Mouse (Mus musculus) ovary, postnatal 36 days (tissue): ENCODE data around the gene Nrxn1.

Experiments
- DNase-seq: peaks from one replicate; pipeline ENCODE4 v3.0.0; 2022; ENCODE audit warnings: low spot score, mixed read lengths

The Nrxn1 gene

DNA sequence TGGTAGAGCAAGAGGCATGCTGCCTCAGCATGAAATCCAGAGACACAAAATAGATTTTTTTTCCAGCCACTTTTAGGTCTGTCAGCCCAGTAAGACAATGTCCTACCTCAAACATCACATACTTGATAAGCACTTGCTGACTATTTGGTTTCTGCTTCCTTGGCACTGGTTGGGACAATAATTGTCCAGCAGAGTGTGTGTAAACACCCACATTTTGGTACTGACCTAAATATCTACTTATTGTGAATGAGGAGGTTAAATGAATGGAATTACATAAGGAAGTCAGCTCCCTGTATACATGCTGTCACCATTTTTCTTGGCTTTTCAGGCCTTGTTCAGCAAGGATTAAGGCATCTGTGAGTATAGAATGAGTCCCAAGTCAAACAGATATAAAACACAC, 649.8 kb downstream of the Nrxn1 start:
- DNase-seq, result no peak

DNA sequence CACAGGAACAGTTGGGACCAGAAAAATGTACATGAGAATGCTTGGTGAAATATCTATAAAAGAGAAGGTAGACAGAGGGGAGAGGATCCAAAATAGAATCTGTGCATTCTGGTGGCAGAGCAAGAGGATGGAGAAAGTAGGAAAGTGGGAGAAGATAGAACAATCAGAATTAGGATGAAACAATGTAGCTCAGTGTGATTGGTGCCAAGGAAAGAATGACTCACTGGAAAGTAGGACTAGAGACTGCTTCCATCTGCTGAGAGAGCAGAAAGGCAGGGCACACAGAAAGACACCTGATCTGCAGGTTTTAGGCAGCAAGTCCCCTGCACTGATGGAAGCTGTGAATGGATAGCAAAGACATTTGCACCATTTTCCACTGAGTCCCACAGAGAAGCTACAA, 657.0 kb downstream of the Nrxn1 start:
- DNase-seq, result no peak

DNA sequence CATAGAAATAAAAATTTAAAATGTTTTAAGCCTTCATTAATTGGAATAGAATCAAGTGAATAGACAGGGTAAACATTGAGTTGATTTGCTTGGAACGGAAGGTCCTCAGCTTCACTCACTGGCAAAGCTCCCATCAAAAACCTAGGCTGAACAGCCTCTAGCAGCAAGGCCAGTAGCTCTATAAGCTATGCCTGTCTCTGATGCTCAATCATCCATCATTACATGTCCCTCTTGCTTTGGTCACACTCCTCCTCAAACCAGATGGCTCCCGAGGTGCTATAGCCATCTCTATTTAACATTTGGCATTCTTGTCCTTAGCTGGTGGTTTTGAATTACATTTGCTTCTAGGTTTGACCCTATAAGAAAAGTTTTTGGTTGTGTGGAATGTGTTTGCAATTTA, 657.5 kb downstream of the Nrxn1 start:
- DNase-seq, result no peak

DNA sequence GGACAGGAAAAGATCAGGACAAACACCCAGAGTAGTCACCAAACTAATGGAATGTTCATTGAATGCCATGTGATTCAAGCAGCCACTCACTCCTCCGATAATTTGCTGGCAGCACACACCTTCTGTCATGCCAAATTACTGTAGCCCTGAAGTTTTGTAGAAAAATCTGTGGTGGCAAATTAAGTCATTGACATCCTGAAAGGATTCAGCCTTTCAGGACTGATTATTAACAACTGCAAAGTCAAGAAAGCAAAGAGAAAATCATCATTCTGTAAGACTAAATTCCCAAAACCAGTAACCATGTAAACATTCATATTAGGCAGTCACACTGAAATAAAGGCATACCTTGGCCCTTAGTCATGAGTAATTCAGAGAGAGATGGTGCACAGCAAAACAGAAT, 662.7 kb downstream of the Nrxn1 start:
- DNase-seq, result no peak

DNA sequence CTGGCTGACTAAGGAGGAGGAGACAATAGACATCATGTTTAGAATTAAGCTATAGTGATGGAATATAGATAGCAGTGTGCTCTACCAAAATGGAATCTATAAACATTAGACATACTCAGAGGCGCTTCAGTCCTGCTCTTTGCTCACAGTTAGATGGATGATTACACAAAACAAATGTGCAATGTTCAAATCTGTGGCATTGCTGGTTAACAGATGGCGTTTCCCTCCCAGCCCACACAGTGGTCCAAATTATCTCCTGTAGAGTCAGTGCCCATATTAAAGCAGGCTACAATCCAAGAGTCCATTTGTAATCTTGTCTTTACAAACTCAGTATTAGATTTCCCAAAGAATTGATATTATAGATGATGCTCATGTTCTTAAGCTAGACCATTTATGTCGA, 666.9 kb downstream of the Nrxn1 start:
- DNase-seq, result no peak

DNA sequence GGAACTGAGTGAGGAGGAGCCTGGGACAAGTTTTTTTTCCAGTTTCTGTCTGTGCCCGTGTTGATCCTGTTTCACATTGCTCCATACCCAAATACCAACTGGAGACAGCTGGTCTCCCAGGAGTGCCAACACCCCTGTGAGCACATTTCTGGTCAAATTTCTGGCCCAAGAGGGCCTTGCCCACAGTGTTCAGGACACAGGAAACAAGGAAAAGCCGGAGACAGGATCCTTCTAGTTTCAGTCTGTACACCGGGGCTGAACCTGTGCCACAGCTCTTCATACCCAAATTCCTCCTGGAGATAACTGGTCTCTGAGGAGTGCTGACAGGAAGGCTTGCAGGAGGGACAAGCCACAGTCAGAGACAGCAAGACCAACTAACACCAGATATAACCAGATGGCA, 670.3 kb downstream of the Nrxn1 start:
- no peak for DNase-seq

DNA sequence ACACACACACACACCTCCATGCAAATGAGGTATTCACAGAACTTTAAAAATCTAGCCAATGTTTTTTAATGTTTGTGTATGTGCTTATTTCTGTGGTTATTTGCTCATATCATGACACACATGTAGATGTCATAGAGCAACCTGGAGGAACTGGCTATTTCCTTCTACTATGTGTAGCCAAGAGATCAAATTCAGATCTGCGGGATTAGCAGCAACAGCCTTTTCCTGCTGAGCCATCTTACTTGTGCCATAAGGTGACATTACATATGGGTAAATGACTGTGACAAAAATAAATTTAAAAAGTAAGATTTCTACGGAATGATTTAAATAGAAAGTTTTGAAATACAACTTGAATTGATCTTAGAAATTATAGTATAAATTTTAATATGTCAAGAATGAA, 672.1 kb downstream of the Nrxn1 start:
- DNase-seq, result no peak

DNA sequence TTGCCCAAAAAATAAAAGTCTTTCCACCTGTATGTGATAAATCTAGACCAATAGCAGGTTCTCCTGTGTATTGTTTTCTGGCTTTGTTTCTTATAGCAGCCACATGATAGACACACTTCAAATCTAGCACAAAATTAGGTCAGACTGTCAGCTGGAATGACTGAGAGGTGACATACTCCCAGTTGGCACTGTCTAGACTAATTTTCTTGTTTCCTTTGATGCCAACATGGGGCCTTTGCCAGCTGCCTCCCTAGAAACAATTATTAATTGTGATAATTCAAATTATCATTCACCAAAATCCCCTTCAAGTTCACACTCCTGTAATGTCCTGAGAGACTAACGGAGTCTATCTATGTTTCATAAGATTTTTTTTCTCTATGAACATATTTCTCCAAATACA, 673.3 kb downstream of the Nrxn1 start:
- no peak for DNase-seq

DNA sequence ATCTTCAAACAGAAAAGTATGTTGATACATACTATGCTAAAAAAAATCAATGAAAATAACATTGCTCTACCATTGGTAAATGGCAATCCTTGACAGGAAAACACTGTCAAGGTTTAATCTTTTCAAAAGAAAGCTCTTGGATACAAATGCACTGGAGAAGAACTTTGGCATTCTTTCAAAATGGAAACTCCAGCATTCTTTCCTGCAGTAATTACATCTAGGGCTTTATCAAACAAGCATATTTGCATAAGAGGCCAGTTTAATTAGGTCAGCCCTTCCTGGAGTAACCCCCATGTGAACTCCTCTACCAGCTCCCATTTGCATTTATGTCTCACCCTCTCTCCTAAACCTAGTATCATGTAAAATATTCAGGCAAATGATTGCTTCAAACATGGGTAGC, 696.5 kb downstream of the Nrxn1 start:
- no peak for DNase-seq

DNA sequence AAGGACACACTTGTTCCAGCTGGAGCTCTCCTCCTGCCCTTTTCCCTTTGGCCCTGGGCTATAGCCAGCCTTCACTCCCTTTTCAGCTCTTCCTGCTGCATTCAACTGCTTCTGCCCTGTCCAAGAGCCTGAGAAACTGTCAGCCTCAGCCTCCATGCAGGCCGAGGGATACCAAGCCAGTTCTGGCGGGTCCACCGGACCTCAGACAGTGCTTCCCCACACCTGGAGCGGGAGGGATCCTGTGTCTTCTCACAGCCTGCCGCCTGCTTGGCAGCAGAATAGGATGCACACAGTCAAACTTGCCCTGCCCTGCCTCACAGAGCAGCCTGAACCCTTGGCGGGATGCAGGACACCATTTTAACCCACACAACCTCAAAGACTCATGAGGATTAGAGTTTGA, 698.3 kb downstream of the Nrxn1 start:
- peak; percentile 8 for DNase-seq

DNA sequence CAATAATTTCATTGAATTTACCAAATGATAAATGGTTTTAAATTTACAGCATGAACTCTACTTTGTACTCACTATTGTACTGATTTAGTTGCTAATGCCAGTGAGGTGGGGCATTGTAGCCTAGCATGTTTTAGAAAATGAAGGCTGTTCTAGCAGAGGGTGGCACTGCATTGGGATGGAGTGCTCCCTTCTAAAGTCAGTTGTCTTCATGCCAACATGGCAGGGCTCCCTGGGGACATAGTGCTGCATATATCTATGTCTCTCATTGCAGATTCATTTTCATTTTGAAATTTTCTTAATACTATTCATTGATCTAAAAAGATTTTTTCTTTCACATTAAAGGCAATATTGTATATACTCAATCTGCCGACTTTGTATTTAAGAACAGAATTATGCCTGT, 700.1 kb downstream of the Nrxn1 start:
- no peak for DNase-seq

DNA sequence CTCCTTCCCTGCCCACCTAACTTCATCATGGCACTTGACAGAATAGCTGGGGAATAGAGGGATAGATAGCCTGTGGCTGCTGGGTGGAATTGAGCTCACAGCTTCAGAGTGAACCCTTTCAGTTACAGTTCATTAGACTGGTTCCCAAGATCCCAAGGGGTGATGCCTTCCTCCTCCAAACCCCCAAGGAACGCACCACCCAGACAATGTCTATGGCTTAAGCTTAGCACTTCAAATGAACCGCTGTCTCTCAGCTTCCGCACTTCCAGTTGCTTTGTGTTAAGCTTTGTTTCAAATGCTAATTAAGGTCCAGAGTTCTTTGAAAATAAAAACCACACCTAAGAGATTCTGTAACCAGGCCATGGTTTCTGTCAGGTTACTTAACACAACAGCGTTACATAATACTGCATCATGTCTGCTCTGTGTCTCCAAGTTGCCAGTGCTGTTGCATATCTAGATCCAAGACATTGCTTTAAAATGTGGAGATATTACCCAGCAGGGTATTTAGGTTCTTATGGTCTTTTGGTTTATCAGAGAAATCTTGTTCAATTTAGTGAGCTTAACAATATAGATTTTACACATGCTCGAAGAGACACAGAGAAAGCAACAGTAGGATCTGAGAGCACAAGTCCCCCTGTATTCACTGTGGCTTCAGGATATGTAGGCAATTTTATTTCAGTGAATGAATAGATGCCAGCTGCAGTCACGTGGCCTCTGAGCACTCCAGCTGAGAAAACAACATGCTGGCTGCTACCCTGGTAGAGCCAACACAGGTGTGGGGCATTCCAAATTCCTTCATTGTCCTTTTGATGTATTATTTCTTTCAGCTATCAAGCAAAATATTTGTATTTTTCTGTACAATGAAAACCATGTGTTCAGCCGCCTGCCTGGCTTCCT, 702.3 kb downstream of the Nrxn1 start:
- no peak for DNase-seq

DNA sequence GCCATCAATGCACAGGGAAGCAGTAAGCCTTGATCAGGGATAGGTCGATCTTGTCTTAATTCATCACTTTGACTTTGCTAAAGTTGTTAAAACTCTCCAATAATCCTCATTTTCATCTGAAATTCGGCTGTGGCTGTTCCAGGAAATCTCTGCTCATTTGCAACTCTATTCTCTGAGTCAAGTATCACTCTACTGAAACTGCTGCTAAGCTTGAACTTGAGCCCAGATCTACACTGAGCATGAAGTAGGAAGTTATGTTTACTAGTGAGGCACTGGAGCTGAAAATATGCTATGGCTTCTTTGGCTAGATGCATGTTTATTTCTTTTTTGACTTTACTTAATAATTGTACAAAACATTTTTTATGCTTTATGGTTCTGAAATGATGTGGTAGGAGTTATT, 708.0 kb downstream of the Nrxn1 start:
- no peak for DNase-seq

DNA sequence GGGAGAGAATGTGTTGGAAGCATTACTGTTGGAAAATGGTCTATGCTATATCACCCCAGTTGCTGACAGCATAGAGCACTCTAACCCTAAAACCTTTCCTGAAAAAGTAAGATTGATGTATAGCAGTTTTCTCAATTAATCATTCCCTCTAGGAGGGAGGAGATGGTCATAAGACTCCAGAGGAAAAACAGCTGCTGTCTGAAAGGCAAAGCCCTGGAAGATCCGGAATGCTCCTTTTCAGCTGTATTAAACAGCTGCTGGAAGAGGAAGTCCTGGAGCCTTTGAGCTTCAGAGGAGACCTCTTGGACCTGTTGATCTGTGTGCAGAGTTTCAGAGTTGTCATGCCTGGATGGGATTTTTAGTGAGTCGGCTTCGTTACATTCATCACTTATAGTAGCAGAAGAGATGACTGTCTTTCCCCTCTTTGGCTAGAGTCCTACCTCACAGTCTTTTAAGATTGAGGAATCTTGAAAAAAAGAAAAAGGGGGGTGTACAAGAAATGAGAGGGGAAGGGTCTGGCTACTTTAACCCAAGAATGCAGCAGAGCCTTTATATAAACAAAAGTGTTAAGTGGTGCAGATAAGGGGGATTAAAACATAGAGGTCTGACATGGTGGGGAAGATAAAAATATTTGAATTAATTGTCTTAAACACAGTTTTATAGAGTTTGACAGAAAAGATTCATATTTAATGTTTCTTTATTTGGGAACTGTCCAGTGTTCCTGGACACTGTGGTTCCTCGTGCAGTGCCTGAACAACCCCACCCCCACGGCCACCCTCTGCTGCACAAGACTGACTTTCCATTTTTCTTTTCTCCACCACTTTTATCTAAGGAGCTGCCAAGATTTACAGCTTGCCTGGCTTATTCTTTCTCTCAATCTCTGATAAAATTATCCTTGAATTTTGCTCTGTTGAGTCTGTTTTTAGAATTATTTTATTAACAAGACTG, 710.1 kb downstream of the Nrxn1 start:
- peak; percentile 14 for DNase-seq

DNA sequence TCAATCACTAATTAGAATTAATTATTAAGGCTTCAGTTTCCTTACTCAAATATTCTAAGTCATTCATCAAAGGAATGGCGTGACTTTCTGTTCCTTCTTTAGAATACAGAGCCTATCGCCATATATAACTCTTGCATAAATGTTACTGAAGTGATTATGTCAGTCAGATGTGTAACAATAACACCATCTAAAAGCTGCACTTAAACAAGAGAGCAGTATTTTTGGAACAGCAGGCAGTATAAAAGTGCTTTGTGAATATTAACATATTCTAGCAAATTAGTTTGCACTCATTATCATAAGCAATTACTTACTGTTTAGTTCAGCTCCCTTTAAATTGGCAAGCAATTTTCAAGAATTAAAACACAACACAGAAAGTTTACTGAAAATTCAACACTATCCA, 716.3 kb downstream of the Nrxn1 start:
- DNase-seq, result no peak

DNA sequence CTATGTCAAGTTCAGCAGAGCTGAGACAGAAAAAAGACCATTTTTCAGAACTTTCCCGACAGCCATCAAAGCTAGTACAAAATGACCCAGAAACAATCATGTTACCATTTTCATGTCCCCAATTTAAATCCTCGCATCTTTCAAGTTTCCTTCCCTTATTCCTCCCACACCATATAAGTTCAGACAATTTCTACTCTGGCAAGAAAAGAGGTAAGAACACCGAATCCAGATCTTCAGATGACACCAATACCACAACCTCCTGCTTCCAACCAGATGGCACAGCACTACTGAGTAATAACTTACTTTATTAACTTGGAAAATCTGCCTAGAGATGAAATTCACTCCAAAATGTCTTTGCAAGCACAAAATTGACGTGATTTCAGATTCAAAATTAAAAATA, 730.7 kb downstream of the Nrxn1 start:
- no peak for DNase-seq

DNA sequence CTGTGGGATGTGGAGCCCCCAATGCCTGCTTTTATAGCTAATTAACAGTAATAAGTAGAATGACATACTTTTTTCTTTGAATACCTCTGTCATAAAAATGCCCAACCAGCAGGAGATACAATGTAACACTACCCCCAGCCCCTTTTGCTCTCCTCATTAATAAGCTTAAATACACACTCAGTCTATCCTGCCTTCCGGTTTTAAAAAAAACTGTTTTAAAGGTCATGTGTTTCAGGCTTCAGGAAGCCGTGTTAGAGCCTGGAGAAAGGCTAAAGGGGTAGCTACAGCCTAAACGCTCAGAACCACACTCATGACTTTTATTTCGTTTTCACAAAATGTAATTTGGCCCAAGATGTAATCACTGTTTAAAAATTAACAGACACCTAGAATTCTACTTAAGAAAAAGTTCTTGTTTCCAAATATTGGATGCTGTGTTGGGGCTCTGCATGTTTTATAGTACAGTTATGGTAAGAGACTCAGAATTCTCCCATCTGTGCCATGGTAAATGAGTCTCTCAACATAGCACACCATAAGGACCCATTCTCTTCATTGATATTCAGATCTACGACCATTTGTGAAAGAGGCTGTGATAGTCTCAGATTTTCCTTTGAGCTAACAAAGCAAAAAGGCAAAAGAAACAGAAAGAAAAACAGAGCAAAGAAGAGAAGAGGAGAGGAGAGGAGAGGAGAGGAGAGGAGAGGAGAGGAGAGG, 743.3 kb downstream of the Nrxn1 start:
- no peak for DNase-seq

DNA sequence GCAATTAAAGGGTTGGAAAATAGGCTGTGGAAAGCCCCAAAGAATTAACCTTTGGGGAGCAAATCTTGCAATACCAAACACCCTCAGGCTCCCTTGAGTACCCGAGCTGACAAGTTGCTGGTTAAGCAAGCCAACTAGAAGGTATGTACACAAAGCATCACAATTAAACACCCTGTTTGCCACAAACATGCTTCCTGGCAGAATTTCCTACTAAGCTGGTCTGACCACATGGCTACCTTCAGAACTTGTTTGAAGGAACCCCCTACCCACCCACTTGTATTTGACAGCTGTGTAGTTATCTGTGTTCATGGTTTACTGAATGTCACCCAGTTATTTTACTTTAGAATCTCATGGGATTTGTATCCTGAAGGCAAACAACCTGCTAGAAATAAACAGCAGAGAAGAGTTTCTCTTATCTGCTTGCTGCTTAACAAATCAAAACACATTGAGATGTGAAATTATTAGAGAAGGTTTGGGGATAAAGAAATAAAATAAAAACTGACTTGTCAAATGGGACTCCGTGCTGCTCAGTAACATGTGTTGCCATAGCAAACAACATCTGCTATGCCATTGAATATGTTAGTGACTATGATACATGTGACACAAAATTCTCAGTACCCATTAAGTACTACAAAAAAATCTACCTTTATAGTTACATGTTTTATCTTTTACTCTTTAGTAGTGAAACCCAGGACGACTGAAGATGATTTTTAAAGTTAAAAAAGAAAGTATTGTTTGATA, 746.0 kb downstream of the Nrxn1 start:
- no peak for DNase-seq

DNA sequence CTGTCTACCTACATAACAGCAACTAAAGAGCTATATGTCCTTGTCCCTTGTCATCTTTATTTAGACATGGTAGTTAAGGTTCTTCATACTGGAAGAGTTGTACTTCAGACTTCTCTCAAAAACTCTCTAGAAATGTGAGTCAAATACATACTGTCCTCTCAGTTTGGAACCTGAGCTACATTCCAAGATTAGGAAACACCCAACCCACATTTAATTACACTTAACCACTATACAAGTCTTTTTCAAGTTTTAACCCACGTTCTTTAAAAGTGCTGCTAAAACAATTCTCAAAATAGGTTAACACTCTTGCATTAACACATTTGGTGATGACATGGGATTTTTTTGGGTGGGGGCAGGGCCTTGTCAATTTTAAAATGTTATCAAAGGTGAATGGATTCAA, 759.4 kb downstream of the Nrxn1 start:
- no peak for DNase-seq

DNA sequence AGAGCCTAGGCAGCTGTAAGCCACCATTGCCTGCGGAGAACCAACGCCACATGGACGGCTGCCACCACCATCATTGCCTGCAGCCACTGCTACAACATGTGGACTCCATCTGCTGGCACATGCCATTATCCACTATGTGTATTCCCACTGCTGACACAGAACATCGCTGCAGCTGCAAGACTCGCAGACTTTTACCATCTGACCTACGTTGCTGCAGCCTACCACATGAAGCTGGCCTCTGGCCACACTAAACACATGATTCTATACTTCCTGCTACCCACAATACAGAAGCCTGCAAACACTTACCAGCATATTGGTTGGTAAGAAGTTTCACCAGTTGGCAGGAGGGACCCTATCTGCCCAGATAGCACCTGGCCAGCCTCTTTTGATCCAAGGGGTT, 769.2 kb downstream of the Nrxn1 start:
- no peak for DNase-seq

DNA sequence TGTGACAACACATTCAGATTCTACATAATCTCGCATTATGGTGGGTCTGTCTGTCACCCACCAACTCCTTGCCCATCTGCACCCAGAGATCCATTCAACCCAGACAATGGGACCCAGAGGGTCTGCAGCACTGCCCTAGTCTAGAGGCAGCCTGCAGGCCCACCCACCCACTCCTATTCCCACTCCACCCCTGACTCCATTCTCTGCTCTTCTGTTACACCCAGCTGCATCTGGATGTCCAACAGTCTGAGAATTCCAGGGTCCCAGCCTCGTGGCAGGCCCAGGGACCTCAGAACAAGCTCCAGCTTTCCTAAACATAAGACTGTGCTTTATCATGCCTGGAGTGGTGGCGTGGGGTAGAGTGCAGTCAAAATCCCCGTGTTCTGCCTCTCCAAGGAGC, 820.6 kb downstream of the Nrxn1 start:
- DNase-seq, result no peak

DNA sequence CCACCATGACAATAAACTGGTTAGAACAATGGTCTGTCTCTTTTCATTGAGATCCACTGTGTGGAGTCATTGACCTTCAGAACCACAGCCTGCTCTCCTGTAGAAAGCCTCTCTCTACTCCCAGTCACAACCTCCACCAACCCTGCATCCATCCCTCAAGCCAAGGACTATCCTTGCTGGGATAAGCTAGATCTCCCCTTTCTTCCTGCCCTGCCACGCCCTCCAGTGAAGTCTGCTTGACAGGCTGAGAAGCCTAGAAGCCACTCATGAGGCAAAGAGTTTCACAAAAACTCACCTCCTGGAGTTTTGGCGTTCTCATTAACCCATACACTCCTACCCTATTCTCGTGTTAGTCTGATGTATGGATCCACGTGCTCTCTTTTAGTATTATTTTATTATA, 821.7 kb downstream of the Nrxn1 start:
- DNase-seq, result no peak
